Mouse (Mus musculus) kidney, adult 2 months (tissue): ENCODE measurements at regions not wholly inside any gene's neighbourhood (a gene's known extent, or its start where the extent isn't known, plus 50 kb on each side); places are given as distances from the start of the nearest gene placed in this dataset.
"Not testable (repeated sequence)": the region's sequence is repeated elsewhere in the genome, so short reads cannot be mapped to it uniquely, and the experiment has no call there.

Experiments
- DNase-seq: peaks from one replicate; pipeline ENCODE4 v3.0.0; 2021
- H3K27ac ChIP-seq: fragments of 200-500 bp; 2 replicates; pipeline ENCODE4 v1.5.1; 2012; ENCODE audit warnings: low read depth, low read length, control low read depth, inconsistent platforms; ENCODE audit not compliant: insufficient read depth
- H3K27me3 ChIP-seq: fragments of 200-500 bp; replicated peaks from 2 replicates; pipeline ENCODE4 v1.6.1; 2012; ENCODE audit warnings: mild to moderate bottlenecking, moderate library complexity, low read length, inconsistent platforms; ENCODE audit not compliant: control insufficient read depth, insufficient read depth
- H3K36me3 ChIP-seq: fragments of 200-500 bp; 2 replicates; pipeline ENCODE4 v1.6.1; 2012; ENCODE audit warnings: mild to moderate bottlenecking, moderate library complexity, low read length, inconsistent platforms; ENCODE audit not compliant: control insufficient read depth, insufficient read depth
- H3K4me1 ChIP-seq: fragments of 200-500 bp; 2 replicates; pipeline ENCODE4 v1.6.1; 2011; ENCODE audit warnings: low read length; ENCODE audit not compliant: control insufficient read depth, insufficient read depth
- H3K4me3 ChIP-seq: fragments of 200-500 bp; 2 replicates; pipeline ENCODE4 v1.5.1; 2011; ENCODE audit warnings: mild to moderate bottlenecking, low read depth, low read length, control low read depth; ENCODE audit not compliant: insufficient read depth
- CTCF ChIP-seq: fragments of 200-500 bp; conservative IDR thresholded peaks from 2 replicates; pipeline ENCODE4 v1.5.1; 2011; ENCODE audit warnings: low read depth, mild to moderate bottlenecking, control low read depth, low read length, moderate library complexity, mixed read lengths; ENCODE audit not compliant: insufficient read depth, insufficient read length
- POLR2A ChIP-seq: fragments of 200-500 bp; IDR thresholded peaks from one replicate; pipeline ENCODE4 v1.6.1; 2011; ENCODE audit warnings: low read depth, low read length, control low read depth
- WGBS: fragments of 180-500 bp; shearing (Covaris S2); methylation state at CpG from one replicate; pipeline ENCODE4 v1.1.7; 2018; 5-methylcytosine and 5-hydroxymethylcytosine counted together

DNA sequence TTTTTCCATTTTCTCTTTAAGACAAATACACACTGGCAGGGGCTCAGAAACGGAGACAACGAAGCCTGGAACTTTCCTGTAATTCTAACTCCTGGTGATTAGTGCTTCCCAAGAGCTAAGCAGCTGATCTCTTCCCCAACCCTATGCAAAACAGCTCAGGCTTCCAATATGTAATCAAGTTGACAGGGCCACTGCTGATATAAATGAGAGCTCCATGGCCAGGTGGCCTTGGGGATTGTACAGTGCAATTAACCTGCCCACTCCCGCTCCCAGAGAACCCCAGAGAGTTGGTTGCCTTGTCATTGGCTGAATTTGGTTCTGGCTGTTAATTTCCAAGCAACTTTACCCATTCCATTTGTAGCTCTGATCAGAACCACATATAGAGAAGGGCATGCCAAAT lies 67.8 kb downstream of the 4933415F23Rik start:
- Histone ChIP-seq H3K27me3 (no peaks in the 10 kb centered on the region), H3K4me3 (no peak overlapping the region), H3K4me1 (no peaks in the 10 kb centered on the region), H3K36me3 (no peaks in the 10 kb centered on the region), H3K27ac (no peak overlapping the region)
- WGBS: 56% methylated on average over 3 of the region's 3 CpGs
- DNase-seq: no peak
- TF ChIP-seq CTCF (no peak), POLR2A (no peak)

DNA sequence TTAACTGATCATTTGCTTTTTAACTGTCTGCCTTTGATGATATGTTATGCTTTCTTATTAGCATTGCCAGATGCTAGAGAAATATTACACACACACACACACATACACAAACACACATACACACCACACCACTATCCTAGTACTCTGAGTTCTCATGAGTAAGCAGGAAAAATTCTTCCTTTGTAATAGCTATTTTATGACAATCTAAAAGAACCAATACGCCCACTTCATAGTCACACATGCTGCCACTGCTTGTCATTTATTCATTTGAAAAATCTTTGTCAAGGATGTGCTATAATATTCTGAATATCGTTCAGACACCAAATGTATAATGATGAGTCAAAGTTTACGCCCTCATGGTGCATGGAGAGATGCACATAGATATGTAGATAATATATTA lies 78.5 kb downstream of the 4933415F23Rik start:
- TF ChIP-seq POLR2A (no peak), CTCF (no peak)
- Histone ChIP-seq H3K4me1 (no peaks in the 10 kb centered on the region), H3K4me3 (no peak overlapping the region), H3K27ac (no peak overlapping the region), H3K27me3 (no peaks in the 10 kb centered on the region), H3K36me3 (no peaks in the 10 kb centered on the region)
- 88% methylated on average over 3 of the region's 3 CpGs for WGBS
- DNase-seq: no peak

DNA sequence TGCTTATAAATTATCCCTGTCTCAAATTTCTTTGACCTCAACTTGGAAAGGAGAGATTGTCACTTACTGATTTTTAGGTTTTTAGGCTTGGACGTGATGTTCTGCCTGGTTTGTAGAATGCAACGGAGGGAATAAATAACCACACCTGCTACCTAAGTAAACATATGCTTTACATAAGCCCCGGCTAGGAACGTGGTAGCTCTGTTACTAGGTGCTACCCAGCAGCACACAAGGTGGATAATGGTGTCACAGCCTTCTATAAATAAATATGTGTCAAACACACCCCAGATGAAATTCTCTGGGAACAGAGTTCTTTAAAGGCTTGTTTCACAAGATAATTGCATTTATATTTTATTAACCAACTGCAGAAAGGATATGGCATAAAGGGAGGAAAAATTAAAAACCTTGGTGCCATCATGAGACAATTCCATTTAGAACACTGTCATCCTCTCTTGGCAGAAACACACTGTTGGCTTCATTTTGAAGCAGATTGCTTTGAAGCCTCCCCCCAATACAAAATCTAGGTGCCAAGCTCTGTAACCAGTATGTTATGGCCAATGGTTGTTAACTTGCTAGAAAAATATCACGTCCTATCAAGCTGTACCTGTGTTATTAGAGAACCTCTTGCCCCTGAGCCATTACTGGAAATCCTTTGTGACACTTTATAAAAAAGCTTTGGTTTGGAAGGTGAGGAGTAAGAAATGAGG lies 94.1 kb downstream of the 4933415F23Rik start:
- Histone ChIP-seq H3K4me1 (no peaks in the 10 kb centered on the region), H3K27me3 (no peaks in the 10 kb centered on the region), H3K27ac (no peak overlapping the region), H3K36me3 (no peaks in the 10 kb centered on the region), H3K4me3 (no peak overlapping the region)
- no peak for TF ChIP-seq CTCF
- no peak for TF ChIP-seq POLR2A
- 68% methylated on average over 5 of the region's 5 CpGs for WGBS
- DNase-seq: no peak

DNA sequence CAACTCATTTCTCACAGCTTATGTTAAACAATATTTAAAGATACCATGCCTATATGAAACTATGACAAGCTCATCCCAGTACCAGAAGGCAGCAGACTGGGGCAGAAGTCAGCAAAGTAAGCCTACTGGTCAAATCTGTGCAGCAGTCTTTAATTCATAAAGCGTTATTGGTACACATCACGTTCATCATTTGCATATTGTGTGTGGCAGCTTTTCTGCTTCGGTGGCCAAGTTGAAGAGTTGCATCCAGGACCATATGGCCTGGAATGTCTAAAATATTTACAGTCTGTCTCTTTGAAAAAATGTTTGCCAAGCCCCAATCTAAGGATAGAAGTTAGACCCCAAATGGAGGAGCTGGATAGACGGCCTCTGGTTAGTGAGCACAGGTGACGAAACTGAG lies 97.2 kb downstream of the 4933415F23Rik start:
- Histone ChIP-seq H3K27me3 (no peaks in the 10 kb centered on the region), H3K27ac (no peak overlapping the region), H3K4me3 (no peak overlapping the region), H3K4me1 (no peaks in the 10 kb centered on the region), H3K36me3 (no peaks in the 10 kb centered on the region)
- TF ChIP-seq POLR2A (no peak), CTCF (no peak)
- WGBS: 88% methylated on average over 5 of the region's 5 CpGs
- DNase-seq: no peak

DNA sequence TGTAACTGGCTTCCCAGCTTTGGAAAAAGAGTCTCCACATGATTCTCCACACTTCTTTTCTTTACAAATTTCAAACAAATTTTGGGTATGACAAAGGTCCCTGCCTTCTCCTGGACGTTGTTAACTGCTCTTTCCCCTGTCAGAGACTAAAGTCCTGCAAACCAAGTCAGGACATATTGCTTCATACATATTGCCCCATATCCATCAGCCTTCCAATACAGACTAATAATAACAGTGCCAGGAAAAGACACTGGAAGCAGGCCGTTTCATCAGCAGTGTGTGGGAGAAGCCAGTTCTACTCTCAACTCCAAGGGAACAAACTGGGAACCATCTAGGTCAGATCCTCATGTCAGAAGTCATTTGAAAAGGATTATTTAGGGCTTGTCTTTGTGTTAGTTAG lies 105.4 kb downstream of the 4933415F23Rik start:
- no peak for DNase-seq
- Histone ChIP-seq H3K27ac (no peak overlapping the region), H3K4me3 (no peak overlapping the region), H3K36me3 (no peaks in the 10 kb centered on the region), H3K4me1 (no peaks in the 10 kb centered on the region), H3K27me3 (no peaks in the 10 kb centered on the region)
- 66% methylated on average over 2 of the region's 2 CpGs for WGBS
- no peak for TF ChIP-seq CTCF
- TF ChIP-seq POLR2A: no peak

DNA sequence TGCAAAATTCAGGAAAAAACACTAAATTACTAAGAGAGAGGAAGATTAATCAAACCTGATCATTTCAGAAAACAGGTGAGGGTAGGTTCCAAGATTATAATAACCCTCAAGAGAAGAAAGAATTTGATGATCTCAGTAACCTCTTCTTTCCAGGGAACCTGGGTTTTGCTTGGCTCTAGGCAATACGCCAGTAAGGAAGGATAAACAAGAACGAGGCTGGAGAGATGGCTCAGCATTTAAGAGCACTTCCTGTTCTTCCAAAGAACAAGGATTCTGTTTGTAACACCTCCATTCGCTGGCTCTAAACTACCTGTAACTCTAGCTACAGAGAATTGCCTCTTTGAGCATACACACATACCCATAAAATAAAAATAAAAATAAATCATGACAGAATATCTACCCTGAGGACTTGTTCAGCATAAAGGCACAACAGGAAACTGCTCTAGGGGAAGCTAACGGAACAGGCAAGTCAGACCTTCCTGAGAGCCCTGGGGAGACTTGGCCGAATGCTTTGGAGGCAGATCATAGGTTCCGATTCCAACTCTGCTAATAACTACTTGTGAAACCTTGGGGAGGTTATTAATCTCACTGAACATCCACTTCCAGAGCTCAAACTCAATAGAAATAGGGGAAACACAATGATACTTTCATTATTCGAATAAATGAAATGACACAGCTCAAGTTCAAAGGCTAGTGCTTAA lies 112.4 kb downstream of the 4933415F23Rik start:
- no peak for DNase-seq
- TF ChIP-seq POLR2A: no peak
- no peak for TF ChIP-seq CTCF
- Histone ChIP-seq H3K27me3 (no peaks in the 10 kb centered on the region), H3K4me3 (no peak overlapping the region), H3K27ac (no peak overlapping the region), H3K4me1 (no peaks in the 10 kb centered on the region), H3K36me3 (no peaks in the 10 kb centered on the region)
- 62% methylated on average over 7 of the region's 7 CpGs for WGBS

DNA sequence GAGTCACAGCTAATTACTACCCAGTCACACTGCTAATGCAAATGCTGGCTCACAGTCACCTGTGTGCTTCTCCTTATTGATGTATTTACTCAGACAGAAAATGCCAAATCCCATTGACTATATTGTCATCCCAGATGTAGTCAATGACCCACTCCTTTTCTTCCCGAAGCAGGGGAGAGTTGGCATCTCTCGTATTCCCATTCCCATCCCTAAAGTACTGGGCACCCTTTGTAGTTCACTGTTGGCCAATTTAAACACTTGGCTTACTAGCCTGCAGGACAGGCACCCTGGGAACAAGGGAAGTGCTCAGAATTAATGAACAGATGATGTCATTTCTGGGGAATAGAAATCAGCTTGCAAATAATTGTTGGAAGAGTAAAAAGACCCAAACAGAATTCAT lies 114.5 kb downstream of the 4933415F23Rik start:
- WGBS: 92% methylated on average over 2 of the region's 2 CpGs

DNA sequence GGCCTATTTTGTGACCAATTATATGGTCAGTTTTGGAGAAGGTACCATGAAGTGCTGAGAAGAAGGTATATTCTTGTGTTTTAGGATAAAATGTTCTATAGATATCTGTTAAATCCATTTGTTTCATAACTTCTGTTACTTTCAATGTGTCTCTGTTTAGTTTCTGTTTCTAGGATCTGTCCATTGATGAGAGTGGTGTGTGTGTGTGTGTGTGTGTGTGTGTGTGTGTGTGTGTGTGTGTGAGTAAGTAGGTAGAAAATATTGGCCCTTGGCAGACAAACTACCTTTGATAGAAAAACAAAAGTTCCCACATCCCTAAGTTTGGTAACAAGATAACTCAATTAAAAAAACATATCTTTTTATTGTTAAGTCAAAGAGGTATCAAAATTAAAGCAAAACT lies 117.8 kb downstream of the 4933415F23Rik start:
- H3K27ac ChIP-seq, H3K36me3 ChIP-seq, H3K4me3 ChIP-seq, DNase-seq, H3K27me3 ChIP-seq, H3K4me1 ChIP-seq: not testable (repeated sequence)

More for the DNA sequence above, 114.5 kb downstream of the 4933415F23Rik start:
- Histone ChIP-seq H3K4me3 (no peak overlapping the region), H3K27me3 (no peaks in the 10 kb centered on the region), H3K27ac (no peak overlapping the region), H3K4me1 (no peaks in the 10 kb centered on the region), H3K36me3 (no peaks in the 10 kb centered on the region)
- no peak for TF ChIP-seq POLR2A
- no peak for TF ChIP-seq CTCF
- DNase-seq: no peak
